Mouse (Mus musculus) erythroblast, embryonic 14.5 days (primary cell): ENCODE measurements around the gene Iqsec1. TPM values are rescaled to one million over a fixed set of nuclear protein-coding genes. Genes with fewer than 3 reads are reported as not detected.

Experiments used
- H3K27me3 ChIP-seq: 2 replicates; pipeline ENCODE4 v1.6.1; 2012; ENCODE audit warnings: inconsistent platforms; ENCODE audit not compliant: control insufficient read depth
- H3K36me3 ChIP-seq: 2 replicates; pipeline ENCODE4 v1.6.1; 2012; ENCODE audit warnings: mild to moderate bottlenecking, inconsistent platforms; ENCODE audit not compliant: control insufficient read depth
- H3K4me1 ChIP-seq: 2 replicates; pipeline ENCODE4 v1.6.1; 2012; ENCODE audit warnings: inconsistent platforms; ENCODE audit not compliant: control insufficient read depth
- H3K4me3 ChIP-seq: replicated peaks from 2 replicates; pipeline ENCODE3; 2012; ENCODE audit warnings: moderate library complexity, mild to moderate bottlenecking, inconsistent platforms
- H3K9me3 ChIP-seq: 2 replicates; pipeline ENCODE4 v1.6.1; 2012; ENCODE audit warnings: low read length, inconsistent platforms, mixed read lengths; ENCODE audit not compliant: control insufficient read depth
- GATA1 ChIP-seq: IDR thresholded peaks from 2 replicates; pipeline ENCODE4 v1.6.1; 2012; ENCODE audit warnings: low read length, inconsistent platforms, mixed read lengths
- TAL1 ChIP-seq: IDR thresholded peaks from 3 replicates; pipeline ENCODE4 v1.6.1; 2012; ENCODE audit warnings: low read length, inconsistent platforms, mixed read lengths
- polyA plus RNA-seq: library from polyadenylated mRNA; stranded (reverse); fragments of >175 nt; gene quantifications from 2 replicates; pipeline ENCODE4 v1.2.3, GENCODE M21; 2012

Iqsec1 gene
- polyA plus RNA-seq, 1 experiment = 10.6 TPM

DNA sequence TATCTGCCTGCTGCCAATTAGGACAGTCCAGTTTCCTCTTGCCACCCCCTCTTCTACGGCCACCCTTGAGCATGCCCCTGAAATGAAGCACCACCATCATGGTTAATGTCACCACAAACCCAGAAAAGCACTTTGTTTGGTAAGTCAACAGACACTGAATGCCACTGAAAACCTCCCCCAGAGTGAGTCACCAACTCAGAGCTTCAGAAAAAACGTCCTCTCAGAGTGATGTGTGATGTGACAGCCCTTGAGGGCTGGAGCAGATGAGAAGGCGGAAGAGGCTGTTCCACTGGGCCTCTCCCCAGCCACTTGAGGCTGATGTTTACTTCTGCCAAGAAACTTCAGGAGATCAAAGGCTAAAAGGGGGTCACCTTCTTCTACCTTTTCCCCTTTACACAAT is 4.4 kb downstream of the Iqsec1 start:
- no peak for TF ChIP-seq TAL1
- no peak for TF ChIP-seq GATA1
- no peak overlapping the region for H3K4me3 ChIP-seq
- peaks cover 18% of the 10 kb centered on the region for H3K4me1 ChIP-seq
- no peaks in the 10 kb centered on the region for H3K36me3 ChIP-seq
- peaks cover 55% of the 10 kb centered on the region for H3K27me3 ChIP-seq
- H3K9me3 ChIP-seq = peaks cover 2% of the 10 kb centered on the region; the same call in 1 of the 2 replicates

DNA sequence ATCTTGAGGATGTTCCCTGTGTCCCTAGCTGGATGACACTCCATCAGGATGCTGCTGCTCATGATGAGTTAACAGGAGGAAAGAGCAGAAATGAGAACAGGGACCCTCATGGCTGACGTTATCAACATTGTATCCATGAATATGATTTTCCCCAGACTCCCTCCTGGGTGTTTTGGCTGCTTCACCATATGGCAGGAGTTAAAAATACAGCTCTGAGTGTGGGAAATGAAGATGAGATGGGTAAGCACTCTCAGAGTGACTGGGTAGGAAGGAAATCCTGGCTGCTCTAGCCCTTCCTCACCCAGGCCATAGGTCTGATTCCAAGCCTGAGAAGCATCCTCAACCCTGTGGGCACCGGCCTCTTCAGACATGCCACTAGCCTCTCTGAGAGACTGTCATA is 14.2 kb downstream of the Iqsec1 start:
- Histone ChIP-seq H3K9me3 (no peaks in the 10 kb centered on the region), H3K27me3 (no peaks in the 10 kb centered on the region)
- TF ChIP-seq TAL1 (no peak), GATA1 (no peak)

DNA sequence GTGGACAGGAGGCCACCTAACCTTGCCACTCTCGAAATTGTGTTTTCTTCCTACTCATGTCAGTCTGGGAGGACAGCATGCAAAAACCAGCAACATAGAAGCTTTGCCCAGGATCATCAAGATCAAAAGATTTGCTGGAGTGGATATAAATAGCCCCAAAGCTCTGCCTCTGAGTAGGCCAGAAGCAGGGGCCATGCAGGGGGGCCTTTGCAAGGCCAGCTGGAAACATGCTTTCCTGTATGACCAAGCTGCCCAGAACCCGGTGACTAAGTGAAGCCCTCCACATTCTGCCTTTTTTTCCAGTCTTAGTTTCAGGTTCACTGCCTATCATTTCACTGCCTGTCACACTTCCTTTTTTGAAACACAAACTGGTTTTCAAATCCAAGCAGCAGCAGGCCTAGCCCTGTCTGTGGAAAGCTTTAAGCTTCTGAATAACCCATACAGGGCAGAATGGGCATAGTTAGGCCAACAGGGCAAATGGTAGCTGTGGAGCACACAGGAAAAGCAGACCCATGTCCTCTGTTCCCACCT is 19.1 kb downstream of the Iqsec1 start:
- Histone ChIP-seq H3K4me1 (no peaks in the 10 kb centered on the region), H3K27me3 (no peaks in the 10 kb centered on the region), H3K36me3 (no peaks in the 10 kb centered on the region), H3K4me3 (no peak overlapping the region), H3K9me3 (no peaks in the 10 kb centered on the region)
- TF ChIP-seq TAL1 = no peak
- TF ChIP-seq GATA1 = no peak

More for the DNA sequence above, 14.2 kb downstream of the Iqsec1 start:
- H3K4me1 ChIP-seq = no peaks in the 10 kb centered on the region
- H3K36me3 ChIP-seq = no peaks in the 10 kb centered on the region
- no peak overlapping the region for H3K4me3 ChIP-seq

DNA sequence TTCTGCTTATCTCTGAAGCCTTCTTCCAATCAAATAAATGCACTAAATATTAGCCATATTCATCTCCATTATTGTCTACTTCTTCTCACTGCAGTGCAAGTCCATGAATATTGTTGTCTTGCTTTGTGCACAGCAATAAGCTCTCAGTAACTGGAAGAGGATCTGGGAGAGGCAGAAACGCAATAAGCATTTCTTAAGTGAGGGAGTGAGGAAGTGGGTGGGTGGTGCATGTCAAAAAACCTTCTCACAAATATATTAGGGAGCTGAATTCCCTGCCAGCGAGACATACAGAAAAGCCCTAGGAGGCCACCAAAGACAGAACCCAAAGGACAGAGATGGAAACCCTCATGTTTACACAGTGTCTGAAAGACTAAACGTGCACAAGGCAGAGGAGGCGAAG is 35.1 kb downstream of the Iqsec1 start:
- no peak for TF ChIP-seq GATA1
- Histone ChIP-seq H3K4me3 (no peak overlapping the region), H3K27me3 (no peaks in the 10 kb centered on the region), H3K36me3 (no peaks in the 10 kb centered on the region), H3K9me3 (no peaks in the 10 kb centered on the region), H3K4me1 (no peaks in the 10 kb centered on the region)

DNA sequence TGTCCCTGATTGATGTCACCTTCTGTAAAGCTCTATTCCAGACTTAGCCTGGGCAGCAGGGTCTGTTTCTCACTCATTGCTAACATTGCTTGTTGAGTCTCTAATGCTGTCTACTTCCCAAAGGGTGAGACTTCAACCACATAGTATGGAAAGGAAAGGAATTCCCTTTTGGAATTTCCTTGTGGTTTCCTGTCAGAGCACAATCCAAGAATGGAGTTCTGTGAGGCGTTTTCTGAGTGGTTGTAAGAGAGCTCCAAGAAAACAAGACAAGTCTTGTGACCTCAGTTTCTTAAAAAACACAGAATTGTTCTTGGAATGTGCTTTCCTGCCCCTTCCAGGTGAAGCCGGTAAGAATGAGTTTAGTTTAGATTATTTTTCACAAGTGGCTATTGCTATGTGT is 37.5 kb downstream of the Iqsec1 start:
- no peak overlapping the region for H3K4me3 ChIP-seq

DNA sequence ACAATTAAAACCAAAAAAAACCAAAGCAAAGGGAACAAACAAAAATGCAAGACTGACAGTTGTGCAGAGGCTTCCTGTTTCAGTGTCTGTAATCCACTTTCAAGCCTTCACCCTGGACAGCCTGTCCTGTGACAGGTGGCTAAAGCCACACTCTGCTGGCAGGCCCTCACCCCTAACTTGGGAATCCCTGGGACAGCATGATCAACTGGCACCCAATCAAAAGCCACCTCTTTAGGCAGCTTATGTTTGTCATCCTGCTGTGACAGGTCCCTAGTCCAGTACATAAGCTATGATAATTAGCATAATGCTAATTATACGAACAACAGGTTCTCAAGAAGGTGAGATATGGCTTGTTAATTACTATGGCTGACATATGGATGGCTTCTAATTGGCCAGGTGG is 40.4 kb downstream of the Iqsec1 start:
- TF ChIP-seq GATA1 (no peak), TAL1 (no peak)
- H3K4me3 ChIP-seq = no peak overlapping the region
- H3K27me3 ChIP-seq = no peaks in the 10 kb centered on the region
- no peaks in the 10 kb centered on the region for H3K9me3 ChIP-seq
- no peaks in the 10 kb centered on the region for H3K36me3 ChIP-seq
- no peaks in the 10 kb centered on the region for H3K4me1 ChIP-seq

More for the DNA sequence above, 37.5 kb downstream of the Iqsec1 start:
- H3K4me1 ChIP-seq = no peaks in the 10 kb centered on the region
- TF ChIP-seq GATA1 (no peak), TAL1 (no peak)
- no peaks in the 10 kb centered on the region for H3K27me3 ChIP-seq
- H3K36me3 ChIP-seq = no peaks in the 10 kb centered on the region
- H3K9me3 ChIP-seq = no peaks in the 10 kb centered on the region

DNA sequence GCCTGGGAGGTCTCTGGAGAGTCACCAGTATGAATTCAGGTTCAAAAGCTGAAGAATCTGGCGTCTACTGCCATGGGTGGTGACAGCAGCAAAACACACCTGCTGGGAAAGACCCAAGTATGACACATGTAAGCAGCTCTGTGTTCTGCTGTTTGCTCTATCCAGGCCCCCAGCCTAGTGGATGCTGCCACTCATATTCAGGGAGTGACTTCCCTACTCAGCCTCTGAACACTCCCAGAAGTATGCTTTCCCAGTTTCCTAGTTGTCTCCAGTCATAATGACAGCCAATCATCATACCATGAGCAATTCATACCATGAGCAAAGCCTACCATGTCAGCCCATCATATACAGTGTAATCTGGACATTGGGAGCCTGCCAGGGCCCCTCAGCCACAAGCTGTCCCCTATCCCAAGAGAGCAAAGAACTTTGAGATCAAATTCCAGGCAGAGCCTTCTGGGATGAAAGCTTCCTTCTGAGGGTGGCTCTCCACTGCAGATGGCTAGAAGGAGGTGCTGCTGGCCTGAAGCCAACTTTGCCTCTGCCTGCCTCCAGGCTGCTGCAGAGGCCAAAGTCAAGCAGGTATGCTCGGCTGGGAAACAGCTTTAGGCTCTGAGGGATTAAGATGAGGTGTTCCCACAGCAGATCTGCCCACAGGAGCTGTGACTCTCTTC is 42.8 kb downstream of the Iqsec1 start:
- Histone ChIP-seq H3K27me3 (no peaks in the 10 kb centered on the region), H3K4me1 (no peaks in the 10 kb centered on the region), H3K4me3 (no peak overlapping the region), H3K9me3 (no peaks in the 10 kb centered on the region), H3K36me3 (no peaks in the 10 kb centered on the region)
- no peak for TF ChIP-seq GATA1
- no peak for TF ChIP-seq TAL1

DNA sequence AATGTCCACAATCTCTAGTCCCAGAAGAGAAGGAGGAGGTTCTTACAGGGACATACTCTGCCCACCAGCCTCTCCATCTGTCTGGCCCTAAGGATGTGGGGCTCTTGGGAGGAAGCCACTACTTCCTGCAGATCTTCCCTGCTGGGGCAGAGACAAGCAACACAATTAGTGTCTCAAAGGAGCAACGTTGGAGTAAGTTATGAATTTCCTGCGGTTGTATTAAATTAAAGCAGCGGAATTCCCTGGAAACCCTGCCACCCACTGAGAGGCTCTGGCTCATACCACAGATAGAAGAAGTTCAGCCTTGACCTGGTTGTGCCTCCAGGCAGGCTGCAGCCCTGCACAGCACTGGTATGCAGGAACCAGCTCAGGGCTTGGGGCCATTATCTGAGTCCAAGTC is 47.2 kb downstream of the Iqsec1 start:
- H3K36me3 ChIP-seq = no peaks in the 10 kb centered on the region
- peaks cover 4% of the 10 kb centered on the region for H3K4me1 ChIP-seq
- TF ChIP-seq TAL1 (no peak), GATA1 (no peak)
- no peaks in the 10 kb centered on the region for H3K9me3 ChIP-seq
- H3K4me3 ChIP-seq = no peak overlapping the region
- peaks cover 2% of the 10 kb centered on the region; the same call in 1 of the 2 replicates for H3K27me3 ChIP-seq

DNA sequence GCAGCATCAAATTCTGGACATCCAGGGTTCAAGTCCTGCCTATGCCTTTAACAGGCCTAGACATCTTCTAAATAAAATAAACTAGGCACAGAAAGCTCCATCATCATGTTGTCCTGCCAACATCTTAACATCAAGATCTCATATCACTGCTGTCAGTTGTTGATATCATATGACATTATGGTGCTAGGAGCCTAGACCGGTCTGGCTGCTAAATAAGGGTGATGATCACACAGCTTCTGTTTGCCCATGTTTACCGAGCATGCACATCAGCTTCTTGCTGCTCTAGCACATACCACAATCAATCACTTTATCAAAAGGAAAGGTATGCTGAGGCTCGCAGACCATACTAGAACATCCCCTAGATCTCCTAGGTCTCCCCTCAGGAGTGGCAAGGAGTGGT is 54.8 kb downstream of the Iqsec1 start:
- TF ChIP-seq GATA1 (no peak), TAL1 (no peak)
- Histone ChIP-seq H3K36me3 (no peaks in the 10 kb centered on the region), H3K4me1 (no peaks in the 10 kb centered on the region), H3K4me3 (no peak overlapping the region), H3K27me3 (peaks cover 2% of the 10 kb centered on the region; the same call in 1 of the 2 replicates), H3K9me3 (no peaks in the 10 kb centered on the region)
